Mouse (Mus musculus): ENCODE data around the gene Gm20388.

- TF ChIP-seq CTCF (IDR thresholded peaks at IDR 0.05; ENCODE audit: low read depth, low read length), result no peak
- no peak for TF ChIP-seq POLR2A (IDR thresholded peaks at IDR 0.05; ENCODE audit: insufficient read depth, low read length)
Observed at GRCm38 (mm10) chr8:121030496-121031040, 1119.9 kb downstream of the Gm20388 start.

All from ES-Bruce4 (cell line).